Mouse (Mus musculus) C2C12 (cell line): Measurements from ENCODE around the gene Hsdl2.

Source experiments
- CEBPB ChIP-seq: IDR thresholded peaks from one replicate; pipeline ENCODE4 v1.6.1; 2011; ENCODE audit warnings: low read depth, mild to moderate bottlenecking, control low read depth, moderate library complexity
- CTCF ChIP-seq: IDR thresholded peaks from one replicate; pipeline ENCODE4 v1.5.1; 2011; ENCODE audit not compliant: control insufficient read depth, insufficient read depth, insufficient read length
- MAX ChIP-seq: IDR thresholded peaks from one replicate; pipeline ENCODE4 v1.6.1; 2011; ENCODE audit warnings: mild to moderate bottlenecking, control low read depth
- MYOD1 ChIP-seq: IDR thresholded peaks from one replicate; pipeline ENCODE4 v1.6.1; 2011; ENCODE audit warnings: low read depth; ENCODE audit not compliant: control insufficient read depth, insufficient read length
- MYOG ChIP-seq: IDR thresholded peaks from one replicate; pipeline ENCODE4 v1.6.1; 2011; ENCODE audit not compliant: control insufficient read depth, insufficient read length; ENCODE audit errors: extremely low read depth
- USF1 ChIP-seq: IDR thresholded peaks from one replicate; pipeline ENCODE4 v1.6.1; 2011; ENCODE audit warnings: low read depth, mild to moderate bottlenecking, control low read depth, moderate library complexity

- no peak for TF ChIP-seq CTCF
- TF ChIP-seq MYOD1, result no peak
- no peak for TF ChIP-seq MYOG
- TF ChIP-seq CEBPB, result no peak
- no peak for TF ChIP-seq MAX
- TF ChIP-seq USF1, result no peak
These were observed 23.5 kb downstream of the Hsdl2 start for GRCm38 (mm10) chr4:59604892-59605291.
